Mouse (Mus musculus): Measurements from ENCODE around the gene Ccl17.

GRCm38 (mm10) chr8:94800278-94800968 lies 9.8 kb upstream of the Ccl17 start:
- no peak for TF ChIP-seq POLR2A (IDR thresholded peaks at IDR 0.05; ENCODE audit: low read depth, low read length)
- no peak for TF ChIP-seq CTCF (conservative IDR thresholded peaks at IDR 0.05; ENCODE audit: insufficient read depth, insufficient read length, low read depth, low read length)

All from kidney, adult 2 months (tissue).